Mouse (Mus musculus): ENCODE measurements around the gene Nxph3.

Gene Nxph3

DNA sequence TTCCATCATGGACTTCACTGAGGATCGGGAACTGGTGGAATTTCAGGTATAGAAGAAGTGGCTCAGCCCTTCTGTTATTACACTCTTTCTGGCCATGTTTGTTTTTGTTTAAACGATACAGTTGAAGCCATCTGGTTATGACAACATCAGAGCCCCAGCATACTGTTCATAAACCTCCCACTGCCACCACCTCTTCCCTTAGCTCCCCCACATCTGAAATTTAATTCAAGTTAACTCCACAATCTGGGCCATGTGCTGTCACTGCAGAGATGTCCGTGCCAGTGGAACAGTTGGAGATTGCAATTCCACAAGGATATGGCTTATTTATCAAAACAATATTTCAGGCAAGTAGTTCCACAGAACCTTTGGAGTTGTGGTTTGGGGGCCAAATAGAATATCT lies 20.0 kb downstream of the Nxph3 start:
- no peak for DNase-seq (ENCODE audit: extremely low spot score, low read depth, low spot score)

DNA sequence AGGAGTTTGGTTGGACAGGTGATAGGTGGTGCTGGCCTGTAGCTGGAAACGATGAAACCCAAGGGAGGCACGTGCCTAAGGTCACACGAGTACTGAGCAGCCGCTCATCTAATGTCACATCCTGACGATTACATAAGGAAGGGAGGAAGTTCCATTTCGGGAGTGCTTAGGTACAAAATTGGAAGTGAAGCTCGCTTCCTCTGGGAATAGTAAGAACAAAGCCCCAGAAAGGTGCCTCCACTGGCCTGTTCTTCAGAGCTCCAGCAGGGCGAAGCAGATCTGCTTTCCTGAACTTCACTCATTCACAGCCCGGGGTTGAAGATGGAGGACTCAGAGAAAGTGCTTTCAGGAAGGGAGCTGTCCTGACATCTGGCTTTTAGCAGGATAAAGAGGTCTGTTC lies 20.4 kb downstream of the Nxph3 start:
- DNase-seq (ENCODE audit: extremely low spot score, low read depth, low spot score) = no peak

- no peak for DNase-seq (ENCODE audit: extremely low spot score, low read depth, low spot score)
Measured at GRCm38 (mm10) chr11:95493010-95493409, 21.4 kb downstream of the Nxph3 start.

GRCm38 (mm10) chr11:95492256-95492655 lies 22.1 kb downstream of the Nxph3 start:
- no peak for DNase-seq (ENCODE audit: extremely low spot score, low read depth, low spot score)

DNA sequence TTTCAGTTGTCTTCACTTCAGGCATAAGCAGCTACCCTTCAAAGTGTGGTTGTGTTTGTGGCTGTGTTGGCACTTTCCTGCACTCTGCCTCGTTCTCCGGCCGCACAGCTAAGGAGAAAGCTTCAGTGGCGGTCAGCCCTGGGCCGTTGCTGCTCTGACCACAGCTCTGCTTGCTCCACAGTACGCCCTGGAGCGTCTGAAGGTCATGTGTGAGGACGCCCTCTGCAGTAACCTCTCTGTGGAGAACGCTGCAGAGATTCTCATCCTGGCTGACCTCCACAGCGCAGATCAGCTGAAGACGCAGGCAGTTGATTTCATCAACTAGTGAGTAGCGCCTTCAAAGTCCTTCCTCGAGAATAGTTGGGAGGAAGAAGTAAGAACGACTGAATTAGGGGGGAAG lies 24.3 kb downstream of the Nxph3 start:
- no peak for DNase-seq (ENCODE audit: extremely low spot score, low read depth, low spot score)

DNA sequence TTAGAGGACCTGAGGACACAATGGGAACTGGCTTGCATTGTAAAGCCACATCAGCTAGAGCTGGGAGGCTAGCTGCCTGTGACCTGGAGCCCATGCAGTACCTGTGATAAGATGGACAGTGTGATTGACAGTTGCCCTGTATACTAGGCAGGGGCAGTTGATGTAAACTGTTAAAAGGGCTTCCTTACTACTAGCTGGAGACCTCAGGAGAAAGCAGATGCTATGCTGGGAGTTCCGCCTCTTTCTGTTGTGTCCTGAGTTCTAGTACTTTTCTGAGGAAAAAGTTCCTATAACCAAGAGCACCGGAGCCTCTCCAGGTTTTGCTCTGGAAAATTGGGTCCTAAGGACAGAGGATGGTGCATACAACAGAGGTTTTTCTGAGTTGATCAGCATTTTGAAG lies 27.1 kb downstream of the Nxph3 start:
- no peak for DNase-seq (ENCODE audit: extremely low spot score, low read depth, low spot score)

- DNase-seq (ENCODE audit: extremely low spot score, low read depth, low spot score) = no peak
Measured at GRCm38 (mm10) chr11:95485634-95486033, 28.7 kb downstream of the Nxph3 start.

GRCm38 (mm10) chr11:95480662-95481061 lies 33.7 kb downstream of the Nxph3 start:
- DNase-seq (ENCODE audit: extremely low spot score, low read depth, low spot score) = no peak

DNA sequence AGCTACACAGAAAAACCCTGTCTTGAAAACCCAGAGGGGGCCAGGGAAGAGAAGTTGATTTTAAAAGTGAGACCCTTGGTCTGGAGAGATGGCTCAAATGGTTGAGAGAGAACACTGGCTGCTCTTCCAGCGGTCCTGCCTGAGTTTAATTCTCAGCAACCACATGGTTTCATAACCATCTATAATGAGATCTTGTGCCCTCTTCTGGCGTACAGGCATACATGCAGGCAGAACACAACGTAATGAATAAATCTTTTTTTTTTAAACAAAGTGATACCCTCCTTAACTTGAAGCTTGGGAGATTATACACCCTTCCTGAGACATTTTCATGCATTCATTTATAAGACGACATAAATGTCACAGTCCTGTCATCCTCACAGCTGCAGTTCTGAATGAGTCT lies 34.9 kb downstream of the Nxph3 start:
- no peak for DNase-seq (ENCODE audit: extremely low spot score, low read depth, low spot score)

DNA sequence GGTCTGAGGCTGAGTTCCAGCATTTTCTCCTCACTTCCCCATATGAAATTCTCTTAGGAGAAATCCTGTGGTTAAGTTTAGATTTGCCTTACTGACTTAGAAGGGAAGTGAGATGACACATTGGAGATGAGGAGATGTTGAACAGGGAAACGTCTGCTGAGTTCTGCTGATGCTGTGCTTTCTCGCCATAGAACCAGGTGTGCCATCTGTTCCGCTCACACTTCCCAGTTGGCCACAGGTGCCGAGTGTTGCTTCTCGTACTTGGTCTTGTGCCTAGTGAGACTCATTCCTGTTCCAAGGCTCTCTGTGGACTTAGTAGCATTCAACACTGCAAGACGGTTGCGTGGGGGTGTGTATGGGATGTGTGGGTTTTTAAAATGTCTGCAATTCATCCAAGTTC lies 38.0 kb downstream of the Nxph3 start:
- DNase-seq (ENCODE audit: extremely low spot score, low read depth, low spot score) = no peak

DNA sequence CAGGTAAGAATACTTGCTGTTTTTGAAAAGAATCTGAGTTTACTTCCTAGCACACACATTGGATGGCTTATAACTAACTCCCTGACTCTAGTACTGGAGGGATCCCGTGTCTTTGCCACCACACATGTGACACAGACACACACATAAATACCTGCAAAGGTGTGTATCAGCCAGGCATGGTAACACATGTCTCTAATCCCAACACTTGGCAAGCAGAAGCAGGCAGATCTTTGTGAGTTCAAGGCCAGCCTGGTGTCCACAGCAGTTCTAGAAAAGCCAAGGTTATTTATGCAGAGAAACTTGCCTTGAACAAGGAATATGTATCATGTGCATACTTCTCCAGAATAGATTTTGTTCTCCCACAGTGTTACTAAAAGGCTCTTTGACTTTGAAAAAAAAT lies 40.9 kb downstream of the Nxph3 start:
- no peak for DNase-seq (ENCODE audit: extremely low spot score, low read depth, low spot score)

DNA sequence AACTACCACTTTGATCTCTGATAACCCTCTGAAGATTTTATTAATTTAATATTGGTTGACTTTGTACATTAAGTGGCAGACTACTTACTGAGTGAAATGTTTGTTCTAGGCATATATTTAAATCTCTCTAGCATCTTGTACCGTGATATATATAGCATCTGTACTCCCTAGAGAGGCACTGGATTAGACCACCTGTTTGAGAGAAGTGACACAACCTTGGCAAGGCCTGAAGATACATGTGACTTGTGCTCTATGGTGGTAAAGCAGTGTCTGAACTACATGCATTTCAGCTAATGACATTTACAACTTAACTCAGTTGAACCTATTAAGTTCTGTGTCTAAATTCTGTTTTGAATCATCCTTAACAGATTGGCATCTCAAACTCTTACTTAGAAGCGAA lies 41.4 kb downstream of the Nxph3 start:
- no peak for DNase-seq (ENCODE audit: extremely low spot score, low read depth, low spot score)

DNA sequence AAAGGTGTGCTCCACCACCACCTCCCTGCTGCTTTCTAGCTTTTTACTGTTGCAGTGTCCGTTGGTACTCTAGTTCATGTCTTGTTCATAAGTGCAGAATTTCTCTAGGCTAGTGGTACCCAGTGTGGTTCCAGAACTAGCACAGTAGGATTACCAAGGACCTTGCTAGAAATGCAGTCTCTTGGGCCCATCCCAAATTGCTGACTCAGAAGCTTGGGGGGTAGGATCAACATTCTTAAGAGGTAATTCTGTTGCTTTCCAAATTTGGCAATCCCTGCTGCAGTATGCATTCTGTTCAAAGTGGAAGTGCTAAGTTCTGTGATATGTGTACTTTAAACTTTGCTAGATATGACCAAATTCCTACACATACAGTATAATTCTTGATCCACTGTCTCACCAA lies 46.6 kb downstream of the Nxph3 start:
- DNase-seq (ENCODE audit: extremely low spot score, low read depth, low spot score) = no peak

GRCm38 (mm10) chr11:95462168-95462567 lies 52.2 kb downstream of the Nxph3 start:
- no peak for DNase-seq (ENCODE audit: extremely low spot score, low read depth, low spot score)

DNA sequence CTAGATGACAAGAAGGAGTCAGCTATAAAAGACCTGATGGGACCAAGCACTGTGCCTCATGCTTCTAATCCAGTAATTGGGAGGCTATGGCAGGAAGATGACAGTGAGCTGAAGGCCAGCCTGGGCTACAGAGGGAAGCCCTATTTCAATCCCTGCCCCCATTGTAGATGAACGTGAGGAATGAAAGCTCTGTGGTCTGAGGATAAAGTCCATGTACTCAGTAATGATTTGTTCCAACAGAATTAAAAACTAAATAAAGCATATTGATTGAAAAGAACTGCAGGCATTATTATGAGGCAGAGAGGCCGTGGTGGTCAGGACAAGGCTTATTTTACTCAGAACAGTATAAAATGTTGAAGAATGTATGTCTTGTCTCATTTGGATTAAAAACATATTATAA lies 53.5 kb downstream of the Nxph3 start:
- DNase-seq (ENCODE audit: extremely low spot score, low read depth, low spot score) = no peak

All from hindlimb bud, embryonic 11.5 days (tissue).